Comparison of ENCODE assay signal across 11 mouse cellular contexts in genomic region chr7:51955424-51956041, GRCm38 (mm10). TPM values are rescaled to one million over a fixed set of nuclear protein-coding genes. Genes with fewer than 3 reads are reported as not detected.
DNase-seq lines count a peak whose midpoint lies in the region; ATAC-seq lines count a peak whose summit lies in the region.
"Had no signal": no experiment of that assay in that cellular context is flagged by ENCODE, and none has a peak within 500 bp of the region (broad histone marks: within the 10 kb centered on the region; RNA-seq: fewer than 3 reads in every experiment).

No protein-coding gene starts in this region.

- H3K36me3 ChIP-seq in midbrain, embryonic 11.5 days (ENCODE audit: control insufficient read depth, insufficient read depth, low read length): no peaks in the 10 kb centered on the region
- H3K36me3 ChIP-seq in midbrain, embryonic 10.5 days: 0 out of 2 replicates have a peak, but pooled peaks cover 2% of the 10 kb centered on the region
- peaks cover 33% of the 10 kb centered on the region for H3K36me3 ChIP-seq in limb, embryonic 12.5 days

- DNase-seq in adrenal gland, adult 2 months: peak; percentile 13
- DNase-seq in adrenal gland, postnatal 25 days: no peak
- peak; percentile 80 for DNase-seq in midbrain, embryonic 11.5 days (ENCODE audit: low spot score, missing footprints)
- no peak for DNase-seq in midbrain, embryonic 10.5 days (ENCODE audit: low spot score)
- no peak for DNase-seq in lung, postnatal 14 days
- DNase-seq in frontal cortex, postnatal 14 days (ENCODE audit: low spot score in 2 of 2): no peak
- no peak for DNase-seq in thymus, postnatal 0 days (ENCODE audit: low spot score)
- DNase-seq: kidney, postnatal 14 days had no signal

- peak; percentile 73 for ATAC-seq in midbrain, embryonic 11.5 days (ENCODE audit: low FRiP score)
- peak; percentile 87 for ATAC-seq in limb, embryonic 12.5 days (ENCODE audit: insufficient number of reproducible peaks, insufficient read depth, low FRiP score, low TSS enrichment, low read depth)

- H3K4me2 ChIP-seq in midbrain, embryonic 11.5 days: no peak overlapping the region
- H3K4me2 ChIP-seq in limb, embryonic 12.5 days: peak overlapping the region; percentile 13; the same call in 1 of the 2 replicates

- H3K27me3 ChIP-seq in midbrain, embryonic 11.5 days (ENCODE audit: control insufficient read depth, insufficient read depth, low read length): no peaks in the 10 kb centered on the region
- H3K27me3 ChIP-seq in midbrain, embryonic 10.5 days (ENCODE audit: low read depth, poor library complexity, severe bottlenecking): no peaks in the 10 kb centered on the region
- no peaks in the 10 kb centered on the region for H3K27me3 ChIP-seq in limb, embryonic 12.5 days

- no peaks in the 10 kb centered on the region for H3K4me1 ChIP-seq in midbrain, embryonic 11.5 days (ENCODE audit: control insufficient read depth, insufficient read depth, low read length)
- peaks cover 5% of the 10 kb centered on the region; the same call in 1 of the 2 replicates for H3K4me1 ChIP-seq in midbrain, embryonic 10.5 days
- peaks cover 42% of the 10 kb centered on the region for H3K4me1 ChIP-seq in limb, embryonic 12.5 days (replicated peaks)

- WGBS in midbrain, embryonic 11.5 days: 52% methylated on average over 9 of the region's 9 CpGs
- WGBS in midbrain, embryonic 10.5 days: 63% methylated on average over 9 of the region's 9 CpGs
- 30% methylated on average over 9 of the region's 9 CpGs for WGBS in limb, embryonic 12.5 days

- H3K9me3 ChIP-seq in midbrain, embryonic 11.5 days (ENCODE audit: control insufficient read depth, low read length): no peaks in the 10 kb centered on the region
- no peaks in the 10 kb centered on the region for H3K9me3 ChIP-seq in midbrain, embryonic 10.5 days (replicated peaks)
- no peaks in the 10 kb centered on the region for H3K9me3 ChIP-seq in limb, embryonic 12.5 days

- no peak overlapping the region for H3K4me3 ChIP-seq in midbrain, embryonic 11.5 days (ENCODE audit: low read depth, low read length)
- H3K4me3 ChIP-seq in midbrain, embryonic 10.5 days: no peak overlapping the region
- H3K4me3 ChIP-seq in limb, embryonic 12.5 days (replicated peaks): no peak overlapping the region

- H3K9ac ChIP-seq in midbrain, embryonic 11.5 days (ENCODE audit: low read length): no peak overlapping the region
- H3K9ac ChIP-seq in limb, embryonic 12.5 days (replicated peaks): no peak overlapping the region

- H3K27ac ChIP-seq in midbrain, embryonic 11.5 days (ENCODE audit: low read depth, low read length): 0 out of 2 replicates have a peak overlapping the region, but pooled peaks have one; percentile 2
- H3K27ac ChIP-seq in midbrain, embryonic 10.5 days (replicated peaks): no peak overlapping the region
- H3K27ac ChIP-seq in limb, embryonic 12.5 days: peak overlapping the region; percentile 88

RNA-seq across cellular contexts. Expression of gene Svip, which starts 50.3 kb away (rescaled TPM):
- 10 to 100 TPM; 23.0 to 26.7 TPM for total RNA-seq in adrenal gland, adult 2 months (2021)
- polyA plus RNA-seq in adrenal gland, adult 2 months (2012; rRNA removed): 2.9 and 3.1 TPM in 2 replicates
- total RNA-seq in adrenal gland, postnatal 25 days (2021): 29.4 and 35.8 TPM in 2 replicates
- 14.5 and 15.2 TPM in 2 replicates for polyA plus RNA-seq in midbrain, embryonic 11.5 days (2014; fragmentation: Nextera tagmentation; extraction: Ambion mirVana)
- polyA plus RNA-seq in midbrain, embryonic 10.5 days (2016; fragmentation: Nextera tagmentation; extraction: Ambion mirVana): 7.0 and 10.0 TPM in 2 replicates
- polyA plus RNA-seq in limb, embryonic 12.5 days (2016; fragmentation: Nextera tagmentation; extraction: Ambion mirVana): 3.4 TPM in 2 replicates
- polyA plus RNA-seq in thymus, postnatal 0 days (2015; fragmentation: Nextera tagmentation; extraction: Ambion mirVana): 1.6 and 1.8 TPM in 2 replicates

RNA-seq across cellular contexts. Expression of gene 1700015G11Rik, which starts 60.0 kb away (rescaled TPM):
- total RNA-seq in adrenal gland, adult 2 months (2021): not detected
- not detected in 2 replicates for polyA plus RNA-seq in adrenal gland, adult 2 months (2012; rRNA removed)
- total RNA-seq in adrenal gland, postnatal 25 days (2021): not detected in 2 replicates
- not detected in 2 replicates for polyA plus RNA-seq in midbrain, embryonic 11.5 days (2014; fragmentation: Nextera tagmentation; extraction: Ambion mirVana)
- polyA plus RNA-seq in midbrain, embryonic 10.5 days (2016; fragmentation: Nextera tagmentation; extraction: Ambion mirVana): not detected in 2 replicates
- not detected in 2 replicates for polyA plus RNA-seq in limb, embryonic 12.5 days (2016; fragmentation: Nextera tagmentation; extraction: Ambion mirVana)
- polyA plus RNA-seq in thymus, postnatal 0 days (2015; fragmentation: Nextera tagmentation; extraction: Ambion mirVana): 0.57 TPM in 1 of 2 replicates, not detected in the other
- polyA plus RNA-seq: lung, embryonic 16.5 days; small intestine, adult 2 months had no signal

Comparison
In these comparisons a context has a peak if more than half of its experiments do, and no peak if none do; other contexts are left out.
1. DNase-seq: peak in adrenal gland, adult 2 months (single experiment) and midbrain, embryonic 11.5 days (single experiment); none in adrenal gland, postnatal 25 days (single experiment), midbrain, embryonic 10.5 days (single experiment), lung, postnatal 14 days (single experiment), frontal cortex, postnatal 14 days (0 of 2) and thymus, postnatal 0 days (single experiment).